Mouse (Mus musculus) kidney, adult 2 months (tissue): ENCODE data around the gene Ric3.

ENCODE experiments used
- CTCF ChIP-seq: fragments of 200-500 bp; conservative IDR thresholded peaks from 2 replicates; pipeline ENCODE4 v1.5.1; 2011; ENCODE audit warnings: low read depth, mild to moderate bottlenecking, control low read depth, low read length, moderate library complexity, mixed read lengths; ENCODE audit not compliant: insufficient read depth, insufficient read length
- POLR2A ChIP-seq: fragments of 200-500 bp; IDR thresholded peaks from one replicate; pipeline ENCODE4 v1.6.1; 2011; ENCODE audit warnings: low read depth, low read length, control low read depth

DNA sequence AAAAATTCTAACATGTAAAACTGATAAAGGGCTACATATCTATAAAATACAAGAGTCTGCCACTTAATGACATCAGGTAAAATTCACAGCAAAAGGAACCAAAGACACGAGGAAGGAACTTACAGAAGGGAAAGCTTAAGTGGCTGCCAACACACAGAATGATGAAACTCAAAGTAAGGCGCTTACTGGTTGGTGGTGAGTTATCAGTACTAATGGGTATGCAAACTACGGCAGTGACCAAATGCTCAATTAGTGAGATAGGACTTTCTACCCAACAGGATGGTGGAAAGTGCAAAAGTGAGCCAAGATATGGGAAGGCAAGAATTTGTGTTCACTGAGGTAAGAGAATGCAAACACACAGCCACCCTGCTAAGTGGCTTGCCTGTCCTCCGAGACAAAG is 23.6 kb downstream of the Ric3 start:
- TF ChIP-seq CTCF, result no peak
- TF ChIP-seq POLR2A, result no peak
